Mouse (Mus musculus) layer of hippocampus, postnatal 10 days (tissue): ENCODE data around the gene Scgb1a1. TPM values are rescaled to one million over a fixed set of nuclear protein-coding genes. Genes with fewer than 3 reads are reported as not detected.

Source experiments
- DNase-seq, 2 experiments: peaks; one replicate each; pipeline ENCODE4 v3.0.0; 2021; ENCODE audit warnings: low spot score in 2 of 2
- total RNA-seq, 2 experiments: library from RNA; stranded (reverse); gene quantifications; 2 replicates each; pipeline ENCODE4 v1.2.3; 2021

The Scgb1a1 gene
- total RNA-seq, 2 experiments from 2014 or later = not detected

- DNase-seq = no peak
Measured at GRCm38 (mm10) chr19:9044291-9044690, 43.5 kb downstream of the Scgb1a1 start.

GRCm38 (mm10) chr19:9043123-9043522 lies 44.6 kb downstream of the Scgb1a1 start:
- DNase-seq = no peak

GRCm38 (mm10) chr19:9041074-9041473 lies 46.7 kb downstream of the Scgb1a1 start:
- DNase-seq = no peak

- DNase-seq = no peak
Measured at GRCm38 (mm10) chr19:9040649-9041048, 47.1 kb downstream of the Scgb1a1 start.

- DNase-seq = no peak
Measured at GRCm38 (mm10) chr19:9039928-9040327, 47.8 kb downstream of the Scgb1a1 start.

- no peak for DNase-seq
Measured at GRCm38 (mm10) chr19:9039266-9039665, 48.5 kb downstream of the Scgb1a1 start.

GRCm38 (mm10) chr19:9038136-9038535 lies 49.6 kb downstream of the Scgb1a1 start:
- DNase-seq = no peak

GRCm38 (mm10) chr19:9035101-9035500 lies 52.7 kb downstream of the Scgb1a1 start:
- DNase-seq = no peak

- DNase-seq = no peak
Measured at GRCm38 (mm10) chr19:9034480-9034879, 53.3 kb downstream of the Scgb1a1 start.

Other genes starting within 250 kb of the Scgb1a1 start
- gene Gng3, start 248.8 kb downstream of the Scgb1a1 start, total RNA-seq = 100 to 1,000 TPM; 291 to 295 TPM
- under 1 TPM; 0.66 to 0.78 TPM for gene Lrrn4cl, start 237.2 kb downstream of the Scgb1a1 start, total RNA-seq
- gene Ubxn1, start 216.5 kb downstream of the Scgb1a1 start, total RNA-seq = 100 to 1,000 TPM; 112 to 116 TPM
- 10 to 100 TPM; 32.1 to 37.5 TPM for gene Uqcc3, start 207.0 kb downstream of the Scgb1a1 start, total RNA-seq
- 1 to 10 TPM; 4.8 to 9.8 TPM for gene Lbhd1, start 204.2 kb downstream of the Scgb1a1 start, total RNA-seq
- not detected for gene Gm49403, start 204.0 kb downstream of the Scgb1a1 start, total RNA-seq
- gene 1810009A15Rik, start 199.1 kb downstream of the Scgb1a1 start, total RNA-seq = 10 to 100 TPM; 18.9 to 27.6 TPM
- gene Gm49416, start 199.0 kb downstream of the Scgb1a1 start, total RNA-seq = 1 to 10 TPM; 3.8 to 4.6 TPM
- 10 to 100 TPM; 24.6 to 25.0 TPM for gene Ints5, start 195.0 kb downstream of the Scgb1a1 start, total RNA-seq
- gene Ganab, start 189.9 kb downstream of the Scgb1a1 start, total RNA-seq = 100 to 1,000 TPM; 103 to 111 TPM
- 100 to 1,000 TPM; 121 to 130 TPM for gene B3gat3, start 167.6 kb downstream of the Scgb1a1 start, total RNA-seq
- gene Rom1, start 158.6 kb downstream of the Scgb1a1 start, total RNA-seq = 1 to 10 TPM; 2.3 to 2.4 TPM
- 10 to 100 TPM; 11.0 to 11.9 TPM for gene Eml3, start 158.4 kb downstream of the Scgb1a1 start, total RNA-seq
- gene Mta2, start 146.1 kb downstream of the Scgb1a1 start, total RNA-seq = 10 to 100 TPM; 60.6 to 67.9 TPM
- gene Tut1, start 134.1 kb downstream of the Scgb1a1 start, total RNA-seq = 10 to 100 TPM; 15.6 to 16.2 TPM
- gene Eef1g, start 120.9 kb downstream of the Scgb1a1 start, total RNA-seq = 100 to 1,000 TPM; 283 to 287 TPM
- 10 to 100 TPM; 17.2 to 18.5 TPM for gene Ahnak, start 98.7 kb downstream of the Scgb1a1 start, total RNA-seq
- gene Asrgl1, start 47.7 kb upstream of the Scgb1a1 start, total RNA-seq = 100 to 1,000 TPM; 111 to 126 TPM